Mouse (Mus musculus) c-Kit-positive CD71-positive TER-119-positive erythroid progenitor cells, embryonic 14.5 days (primary cell): ENCODE data around the gene Dnm2.

Experiments used
- DNase-seq: peaks from one replicate; pipeline ENCODE4 v3.0.0-alpha.2; 2013; ENCODE audit warnings: low spot score

Dnm2 gene

GRCm38 (mm10) chr9:21545916-21546788, 121.4 kb downstream of the Dnm2 start:
- peak; percentile 97 for DNase-seq

GRCm38 (mm10) chr9:21546789-21547074, 122.0 kb downstream of the Dnm2 start, which contains the start of gene Carm1:
Gene Carm1 (plus strand): TSS chr9:21546894.
- no peak for DNase-seq

- DNase-seq: peak; percentile 47
These were observed 122.6 kb downstream of the Dnm2 start for GRCm38 (mm10) chr9:21547075-21547941.

- no peak for DNase-seq
These were observed 126.3 kb downstream of the Dnm2 start for GRCm38 (mm10) chr9:21551049-21551448.

- no peak for DNase-seq
These were observed 129.0 kb downstream of the Dnm2 start for GRCm38 (mm10) chr9:21553607-21554273.

GRCm38 (mm10) chr9:21555198-21555742, 130.6 kb downstream of the Dnm2 start:
- DNase-seq: no peak

GRCm38 (mm10) chr9:21556996-21557395, 132.3 kb downstream of the Dnm2 start:
- DNase-seq: no peak
